Mouse (Mus musculus) neural tube, embryonic 11.5 days (tissue): Measurements from ENCODE around the gene Crebbp. TPM values are rescaled to one million over a fixed set of nuclear protein-coding genes. Genes with fewer than 3 reads are reported as not detected.
"Not testable (repeated sequence)": the region's sequence is repeated elsewhere in the genome, so short reads cannot be mapped to it uniquely, and the experiment has no call there.

Experiments
- ATAC-seq: fragments of 200-750 bp; cut with Nextera tagmentation; 2 replicates; pipeline ENCODE4 v1.8.0; 2017; ENCODE audit warnings: moderate number of reproducible peaks, mild to moderate bottlenecking, moderate TSS enrichment, moderate library complexity; ENCODE audit not compliant: insufficient read depth, low FRiP score, low TSS enrichment
- DNase-seq: peaks from one replicate; pipeline ENCODE4 v3.0.0-alpha.2; 2015; ENCODE audit warnings: low spot score
- H3K27ac ChIP-seq: fragments of 300-500 bp; sonication (generic); 2 replicates; pipeline ENCODE4 v1.5.1; 2014; ENCODE audit warnings: low read depth, mild to moderate bottlenecking, low read length
- H3K27me3 ChIP-seq: fragments of 300-500 bp; sonication (generic); 2 replicates; pipeline ENCODE4 v1.6.1; 2014; ENCODE audit warnings: mild to moderate bottlenecking, low read length, mixed read lengths; ENCODE audit not compliant: control insufficient read depth, insufficient read depth
- H3K36me3 ChIP-seq: fragments of 300-500 bp; sonication (generic); 2 replicates; pipeline ENCODE4 v1.6.1; 2014; ENCODE audit warnings: mild to moderate bottlenecking, low read length, moderate library complexity, mixed read lengths; ENCODE audit not compliant: control insufficient read depth, insufficient read depth
- H3K4me1 ChIP-seq: fragments of 300-500 bp; sonication (generic); 2 replicates; pipeline ENCODE4 v1.6.1; 2014; ENCODE audit warnings: low read length, mixed read lengths; ENCODE audit not compliant: control insufficient read depth, insufficient read depth
- H3K4me2 ChIP-seq: fragments of 300-500 bp; sonication (generic); 2 replicates; pipeline ENCODE4 v1.6.1; 2014; ENCODE audit warnings: low read depth, mild to moderate bottlenecking, moderate library complexity
- H3K4me3 ChIP-seq: fragments of 300-500 bp; sonication (generic); 2 replicates; pipeline ENCODE4 v1.5.1; 2014; ENCODE audit warnings: low read depth, low read length
- H3K9ac ChIP-seq: fragments of 300-500 bp; sonication (generic); 2 replicates; pipeline ENCODE4 v1.6.1; 2014; ENCODE audit warnings: mild to moderate bottlenecking, low read length
- H3K9me3 ChIP-seq: fragments of 300-500 bp; sonication (generic); 2 replicates; pipeline ENCODE4 v1.6.1; 2016; ENCODE audit warnings: low read length; ENCODE audit not compliant: control insufficient read depth
- WGBS: fragments of 180-500 bp; shearing (Covaris S2); extraction: QIAGEN DNeasy Blood & Tissue Kit; methylation state at CpG from one replicate; pipeline ENCODE4 v1.1.7; 2014; 5-methylcytosine and 5-hydroxymethylcytosine counted together
- polyA plus RNA-seq: library from polyadenylated mRNA; unstranded; fragments of >200 nt; fragmentation: Nextera tagmentation; extraction: Ambion mirVana; gene quantifications from 2 replicates; pipeline ENCODE4 v1.2.1, GENCODE M21; 2014

Crebbp gene
- polyA plus RNA-seq, result 34.3 and 34.5 TPM in 2 replicates

DNA sequence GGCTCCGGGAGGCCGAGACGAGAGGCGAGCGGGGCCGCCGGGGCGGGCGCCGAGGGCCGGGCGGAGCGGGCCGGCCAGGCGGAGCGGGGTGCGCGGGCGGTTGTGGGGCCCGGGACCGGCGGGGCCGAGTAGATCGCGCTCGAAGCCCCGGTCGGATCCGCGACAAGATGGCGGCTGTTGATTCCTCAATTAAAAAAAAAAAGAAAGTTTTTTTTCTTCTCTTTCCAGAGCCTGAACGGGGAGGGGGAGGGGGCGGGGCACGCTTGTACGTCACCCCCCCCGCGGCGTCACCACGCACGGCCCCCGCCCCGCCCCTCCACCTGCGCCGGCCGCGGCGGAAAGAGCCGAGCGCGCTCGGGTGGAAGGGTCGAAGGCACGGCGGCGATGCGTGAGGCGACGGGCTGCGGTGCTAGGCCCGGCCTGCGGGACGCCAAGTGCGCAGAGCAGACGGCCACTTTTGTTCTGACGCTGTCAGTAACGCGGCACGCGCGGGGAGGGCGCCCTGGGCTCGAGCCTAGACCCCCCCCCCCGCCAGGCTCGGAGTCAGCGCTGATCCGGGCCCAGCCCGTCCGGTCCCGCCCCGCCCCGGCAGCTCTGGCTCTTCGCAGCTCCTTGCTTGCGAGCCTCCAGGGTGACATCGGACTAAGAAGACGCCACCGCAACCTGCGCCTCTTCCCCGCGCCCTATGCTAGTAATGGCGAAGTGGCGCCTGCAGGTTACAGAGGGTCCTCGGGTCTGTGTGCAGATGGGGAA is at the start of gene Crebbp:
Gene Crebbp, minus strand, starts transcription at position 199 of the 753 bp plus-strand sequence.
- H3K27me3 ChIP-seq, result no peaks in the 10 kb centered on the region
- DNase-seq (peak; percentile 96), ATAC-seq (peak; percentile 92)
- H3K4me3 ChIP-seq, result peak within 1 kb of the TSS; percentile 98
- no peaks in the 10 kb centered on the region for H3K9me3 ChIP-seq
- WGBS, result under 1% methylated on average over 58 of the region's 92 CpGs
- H3K27ac ChIP-seq, result peak within 1 kb of the TSS; percentile 100
- peaks cover 12% of the 10 kb centered on the region for H3K4me1 ChIP-seq
- peak within 1 kb of the TSS; percentile 83 for H3K4me2 ChIP-seq
- peak within 1 kb of the TSS; percentile 97 for H3K9ac ChIP-seq
- no peaks in the 10 kb centered on the region; the same call in 1 of the 2 replicates for H3K36me3 ChIP-seq

DNA sequence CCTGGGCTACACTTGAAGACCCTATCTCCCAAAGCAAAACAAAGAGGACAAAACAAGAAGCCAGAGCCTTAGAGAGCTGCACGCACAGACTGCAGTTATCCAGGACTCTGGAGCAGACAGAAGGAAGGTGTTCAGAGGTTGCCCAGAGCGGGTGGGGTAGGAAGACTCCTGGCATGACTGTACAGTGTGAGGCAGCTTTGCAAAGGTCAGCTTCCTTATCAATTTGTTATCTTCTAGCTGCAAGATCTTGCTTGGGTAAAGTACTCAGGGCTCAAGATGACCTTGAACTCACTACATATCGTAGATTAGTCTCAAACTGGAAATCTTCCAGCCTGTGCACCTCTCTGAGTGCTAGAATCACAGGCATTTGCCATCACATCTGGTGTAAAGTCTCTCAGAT is 49.7 kb upstream of the Crebbp start:
- DNase-seq (no peak), ATAC-seq (no peak)
- H3K4me3 ChIP-seq, result no peak overlapping the region
- no peaks in the 10 kb centered on the region for H3K9me3 ChIP-seq
- no peaks in the 10 kb centered on the region for H3K4me1 ChIP-seq
- no peak overlapping the region for H3K4me2 ChIP-seq
- H3K27ac ChIP-seq, result no peak overlapping the region
- no peak overlapping the region for H3K9ac ChIP-seq
- no peaks in the 10 kb centered on the region for H3K36me3 ChIP-seq
- WGBS, result 92% methylated on average over 3 of the region's 3 CpGs
- no peaks in the 10 kb centered on the region for H3K27me3 ChIP-seq

DNA sequence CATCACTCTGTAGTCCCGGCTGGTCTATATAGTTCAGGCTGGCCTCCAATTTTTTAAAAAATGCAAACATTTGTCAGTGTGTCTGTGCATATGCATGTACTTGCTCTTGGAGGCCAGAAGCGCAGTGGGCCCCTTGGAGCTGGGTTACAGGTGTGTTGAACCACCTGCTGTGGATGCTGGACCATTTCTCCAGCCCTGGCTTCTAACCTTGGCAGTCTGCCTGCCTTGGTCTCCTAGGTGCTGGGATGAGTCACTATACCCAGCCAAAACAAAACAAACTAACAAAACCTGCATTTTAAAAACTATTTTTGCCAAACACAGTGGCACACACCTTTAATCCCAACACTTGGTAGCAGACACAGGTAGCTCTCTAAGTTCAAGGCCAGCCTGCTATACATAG is 43.7 kb upstream of the Crebbp start:
- no peak for ATAC-seq
- no peaks in the 10 kb centered on the region for H3K36me3 ChIP-seq
- no peaks in the 10 kb centered on the region for H3K9me3 ChIP-seq
- H3K9ac ChIP-seq, result no peak overlapping the region
- WGBS, result 91% methylated on average over 2 of the region's 2 CpGs
- H3K4me2 ChIP-seq, result no peak overlapping the region
- no peaks in the 10 kb centered on the region for H3K27me3 ChIP-seq
- no peaks in the 10 kb centered on the region for H3K4me1 ChIP-seq
- no peak for DNase-seq
- H3K27ac ChIP-seq, result no peak overlapping the region
- no peak overlapping the region for H3K4me3 ChIP-seq

DNA sequence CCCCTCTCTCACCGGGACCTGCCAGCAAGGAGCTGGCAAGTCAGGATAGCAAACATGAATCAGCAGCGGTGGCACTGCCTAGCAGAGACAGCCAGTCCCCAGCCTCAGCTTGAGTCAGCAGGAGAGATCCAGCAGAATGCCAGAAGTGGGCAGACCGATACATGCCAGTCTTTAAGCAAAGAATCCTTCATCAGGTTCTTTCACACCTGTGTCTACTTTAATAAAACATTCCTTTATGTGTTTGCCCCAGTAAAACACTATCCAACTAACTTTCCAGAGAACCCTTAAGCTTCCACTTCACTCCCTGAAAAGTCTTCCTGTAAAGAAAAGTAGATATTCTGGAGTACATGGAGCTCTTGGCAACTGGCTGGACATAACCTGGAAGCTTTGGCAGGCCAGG is 35.0 kb upstream of the Crebbp start:
- Histone ChIP-seq H3K36me3 (no peaks in the 10 kb centered on the region), H3K27ac (no peak overlapping the region), H3K4me3 (no peak overlapping the region), H3K4me1 (no peaks in the 10 kb centered on the region), H3K9ac (no peak overlapping the region), H3K27me3 (no peaks in the 10 kb centered on the region), H3K4me2 (no peak overlapping the region), H3K9me3 (peaks cover 5% of the 10 kb centered on the region)
- DNase-seq, result no peak
- no peak for ATAC-seq
- 88% methylated on average over 3 of the region's 3 CpGs for WGBS

DNA sequence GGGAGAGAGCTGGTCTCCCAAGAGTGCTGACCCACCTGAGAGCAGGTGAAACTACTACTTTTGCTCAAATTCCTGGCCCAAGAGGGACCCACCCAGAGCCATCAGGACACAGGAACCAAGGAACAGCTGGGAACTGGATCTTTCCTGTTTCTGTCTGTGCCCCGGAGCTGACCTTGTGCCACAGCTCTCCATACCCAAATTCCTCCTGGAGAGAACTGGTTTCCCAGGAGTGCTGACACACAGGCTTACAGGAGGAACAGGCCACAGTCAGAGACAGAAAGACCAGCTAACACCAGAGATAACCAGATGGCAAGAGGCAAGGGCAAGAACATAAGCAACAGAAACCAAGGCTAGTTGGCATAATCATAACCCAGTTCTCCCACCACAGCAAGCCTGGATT is 31.4 kb upstream of the Crebbp start:
- not testable (repeated sequence) for DNase-seq, H3K4me2 ChIP-seq, H3K27ac ChIP-seq, H3K4me3 ChIP-seq, H3K36me3 ChIP-seq, ATAC-seq, H3K9ac ChIP-seq, H3K9me3 ChIP-seq, H3K27me3 ChIP-seq, H3K4me1 ChIP-seq
- WGBS, result 96% methylated on average over 1 of the region's 1 CpGs

DNA sequence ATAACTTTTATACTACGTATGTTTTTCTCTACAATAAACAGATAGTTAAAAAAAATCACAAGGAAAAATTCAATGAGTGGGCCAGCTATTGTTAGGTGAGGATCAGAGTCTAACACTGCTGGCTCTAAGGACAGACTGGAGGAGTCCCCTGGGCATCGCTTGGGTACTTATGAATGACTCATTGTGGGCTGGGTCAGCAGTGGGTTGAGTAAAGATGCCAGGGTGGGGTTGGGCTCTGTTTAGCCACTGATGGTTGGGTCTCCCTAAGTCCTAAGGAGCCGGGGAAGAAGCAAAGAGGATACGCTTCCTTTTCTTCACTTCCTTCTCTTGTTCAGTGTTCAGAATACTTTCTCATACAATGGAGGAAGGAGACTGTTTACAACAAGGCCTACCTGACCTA is 22.3 kb upstream of the Crebbp start:
- Histone ChIP-seq H3K9me3 (no peaks in the 10 kb centered on the region), H3K27ac (no peak overlapping the region), H3K4me3 (no peak overlapping the region), H3K9ac (no peak overlapping the region), H3K27me3 (no peaks in the 10 kb centered on the region), H3K4me1 (no peaks in the 10 kb centered on the region), H3K36me3 (no peaks in the 10 kb centered on the region), H3K4me2 (no peak overlapping the region)
- WGBS, result 82% methylated on average over 4 of the region's 4 CpGs
- DNase-seq (no peak), ATAC-seq (no peak)

DNA sequence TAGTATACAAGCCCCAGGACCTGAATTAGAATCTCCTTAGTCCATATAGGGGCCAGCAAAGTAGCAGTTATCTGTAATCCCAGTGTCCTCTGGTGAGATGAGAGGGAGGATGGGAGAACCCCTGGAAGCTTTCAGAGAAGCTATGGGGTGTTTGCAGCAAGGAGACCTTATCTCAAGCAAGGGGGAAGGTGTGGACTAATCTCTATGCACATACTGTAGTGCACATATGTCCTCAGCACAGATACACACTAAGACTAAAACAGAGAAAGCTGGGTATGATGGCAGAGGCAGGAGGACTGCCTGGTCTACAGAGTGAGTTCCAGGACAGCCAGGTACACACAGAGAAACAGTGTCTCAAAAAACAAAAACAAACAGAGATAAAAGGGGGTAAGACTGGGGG is 21.8 kb upstream of the Crebbp start:
- ATAC-seq (no peak), DNase-seq (no peak)
- Histone ChIP-seq H3K9me3 (no peaks in the 10 kb centered on the region), H3K27me3 (no peaks in the 10 kb centered on the region), H3K36me3 (no peaks in the 10 kb centered on the region), H3K4me2 (no peak overlapping the region), H3K9ac (no peak overlapping the region), H3K4me3 (no peak overlapping the region), H3K27ac (no peak overlapping the region), H3K4me1 (no peaks in the 10 kb centered on the region)

DNA sequence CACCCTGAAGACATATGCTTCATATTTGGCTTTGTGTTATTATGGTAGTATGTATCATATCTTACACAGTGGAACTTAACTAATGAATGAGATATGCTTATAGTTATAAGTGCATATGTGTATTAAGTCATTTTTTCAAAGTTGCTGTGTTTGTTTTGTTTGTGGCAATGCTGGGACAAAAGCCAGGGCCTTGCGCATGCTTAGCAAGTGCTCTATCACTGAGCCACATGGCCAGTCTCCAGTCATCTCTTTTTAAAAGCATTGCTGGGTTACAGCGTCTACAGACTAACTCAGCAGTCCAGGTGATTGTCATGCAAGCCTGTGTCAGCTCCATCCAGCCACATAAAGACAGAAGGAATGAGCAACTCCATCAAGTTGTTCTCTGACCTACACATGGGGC is 12.0 kb upstream of the Crebbp start:
- Histone ChIP-seq H3K27ac (no peak overlapping the region), H3K36me3 (no peaks in the 10 kb centered on the region), H3K4me1 (no peaks in the 10 kb centered on the region), H3K27me3 (no peaks in the 10 kb centered on the region), H3K4me3 (no peak overlapping the region), H3K9ac (no peak overlapping the region), H3K9me3 (no peaks in the 10 kb centered on the region), H3K4me2 (no peak overlapping the region)
- no peak for ATAC-seq
- WGBS, result 91% methylated on average over 2 of the region's 2 CpGs
- DNase-seq, result no peak

DNA sequence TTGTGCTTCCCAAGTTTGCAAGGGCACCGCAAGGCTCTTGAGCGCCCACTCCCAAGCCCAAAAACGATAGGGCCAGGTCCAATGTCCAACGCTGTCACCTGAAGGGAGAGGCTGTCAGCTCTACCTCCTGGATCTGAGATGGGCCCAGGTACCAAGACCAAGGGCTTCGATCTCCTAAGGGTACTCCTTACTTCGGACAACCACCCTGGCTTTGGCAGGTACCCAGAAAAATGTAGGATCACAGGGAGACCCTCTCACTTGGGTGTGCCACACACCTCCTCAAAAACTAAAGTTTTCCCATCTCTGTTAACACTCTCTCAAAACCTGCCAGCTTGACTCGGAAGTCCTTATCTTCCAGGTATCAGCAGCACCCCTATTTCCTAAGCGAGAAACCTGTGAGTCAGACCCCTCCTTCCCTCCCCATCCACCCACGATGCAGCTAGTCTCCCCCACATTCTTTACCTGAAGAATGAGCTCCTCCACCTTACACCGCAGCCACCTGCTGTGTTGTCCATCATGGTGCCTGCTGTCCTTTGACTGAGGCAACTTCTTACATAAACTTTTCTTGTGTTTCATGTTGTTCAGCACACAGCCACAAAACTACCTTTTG is 939 bp upstream of the Crebbp start:
- H3K9me3 ChIP-seq, result no peaks in the 10 kb centered on the region
- peak overlapping the region; percentile 98 for H3K4me3 ChIP-seq
- H3K27me3 ChIP-seq, result no peaks in the 10 kb centered on the region
- H3K36me3 ChIP-seq, result no peaks in the 10 kb centered on the region; the same call in 1 of the 2 replicates
- 36% methylated on average over 10 of the region's 10 CpGs for WGBS
- H3K9ac ChIP-seq, result peak overlapping the region; percentile 97
- no peak for DNase-seq
- no peak overlapping the region for H3K27ac ChIP-seq
- H3K4me2 ChIP-seq, result peak overlapping the region; percentile 83
- H3K4me1 ChIP-seq, result peaks cover 12% of the 10 kb centered on the region
- ATAC-seq, result no peak; the same call in 1 of the 2 replicates
